Mouse (Mus musculus): Measurements from ENCODE around the gene Tmem191c.
"Not testable (repeated sequence)": the region's sequence is repeated elsewhere in the genome, so short reads cannot be mapped to it uniquely, and the experiment has no call there.

- not testable (repeated sequence) for TF ChIP-seq CTCF (IDR thresholded peaks at IDR 0.05); POLR2A (IDR thresholded peaks at IDR 0.05; ENCODE audit: insufficient read depth, low read depth, low read length)
Measured at GRCm38 (mm10) chr16:17231523-17231922, 44.4 kb upstream of the Tmem191c start.

All from heart, adult 2 months (tissue).